10 mouse cellular contexts compared by ENCODE assay signal in the genomic region with DNA sequence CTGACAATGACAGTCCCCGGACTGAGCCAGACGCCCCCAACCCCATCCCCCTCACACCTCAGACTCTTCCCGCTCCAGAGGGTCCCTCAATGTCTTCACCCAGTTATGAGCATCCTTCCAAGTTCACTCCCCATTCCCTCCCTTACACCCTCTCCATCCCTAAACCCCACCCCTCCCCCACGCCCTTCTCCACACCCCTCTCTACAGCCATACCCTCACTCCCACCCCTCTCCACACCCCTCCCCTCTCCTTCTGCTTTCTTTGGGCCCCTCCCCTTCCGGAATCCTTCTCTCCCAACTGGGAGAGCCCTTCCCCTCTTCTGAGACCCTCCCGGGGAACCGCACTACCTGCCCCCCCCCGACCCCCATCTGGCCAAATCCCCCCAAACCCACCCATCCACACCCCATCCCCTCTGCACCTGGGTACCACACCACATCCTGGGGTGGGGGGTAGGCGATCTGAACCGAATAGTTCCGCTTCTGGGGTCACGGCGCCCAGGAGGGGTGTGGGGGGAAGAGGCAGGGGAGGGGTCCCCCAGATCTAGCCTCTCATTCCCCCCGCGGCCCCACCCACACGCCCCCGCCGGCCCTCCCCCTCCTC. TPM values are rescaled to one million over a fixed set of nuclear protein-coding genes. Genes with fewer than 3 reads are reported as not detected.
DNase-seq lines count a peak whose midpoint lies in the region; ATAC-seq lines count a peak whose summit lies in the region.
"Had no signal": no experiment of that assay in that cellular context is flagged by ENCODE, and none has a peak within 500 bp of the region (broad histone marks: within the 10 kb centered on the region; RNA-seq: fewer than 3 reads in every experiment).

No protein-coding gene starts in this region.

- peaks cover 25% of the 10 kb centered on the region for H3K27me3 ChIP-seq in embryonic facial prominence, embryonic 11.5 days (ENCODE audit: control insufficient read depth, insufficient read depth, low read length)
- peaks cover 41% of the 10 kb centered on the region for H3K27me3 ChIP-seq in hindbrain, embryonic 13.5 days
- no peaks in the 10 kb centered on the region for H3K27me3 ChIP-seq in midbrain, embryonic 16.5 days (ENCODE audit: control insufficient read depth, insufficient read depth, low read depth, low read length)

- no peak overlapping the region for H3K27ac ChIP-seq in embryonic facial prominence, embryonic 11.5 days (replicated peaks; ENCODE audit: low read depth, low read length)
- peak overlapping the region; percentile 94 for H3K27ac ChIP-seq in hindbrain, embryonic 13.5 days
- peak overlapping the region; percentile 97 for H3K27ac ChIP-seq in midbrain, embryonic 16.5 days (ENCODE audit: low read length)

- no peaks in the 10 kb centered on the region; the same call in 1 of the 2 replicates for H3K4me1 ChIP-seq in embryonic facial prominence, embryonic 11.5 days (ENCODE audit: control insufficient read depth, insufficient read depth, low read length)
- peaks cover 51% of the 10 kb centered on the region for H3K4me1 ChIP-seq in hindbrain, embryonic 13.5 days (replicated peaks)
- H3K4me1 ChIP-seq in midbrain, embryonic 16.5 days (ENCODE audit: control insufficient read depth, insufficient read depth, low read length) = peaks cover 39% of the 10 kb centered on the region

- H3K9me3 ChIP-seq in embryonic facial prominence, embryonic 11.5 days (replicated peaks; ENCODE audit: control insufficient read depth, low read length) = no peaks in the 10 kb centered on the region
- H3K9me3 ChIP-seq in hindbrain, embryonic 13.5 days = no peaks in the 10 kb centered on the region
- no peaks in the 10 kb centered on the region for H3K9me3 ChIP-seq in midbrain, embryonic 16.5 days (replicated peaks; ENCODE audit: control insufficient read depth, low read length, poor library complexity, severe bottlenecking)
- H3K9me3 ChIP-seq: G1E had no signal

- ATAC-seq in activated CD4-positive, CD25-positive, alpha-beta regulatory T cell, adult 4 months = peak; percentile 12
- ATAC-seq in embryonic facial prominence, embryonic 11.5 days (replicated peaks; ENCODE audit: insufficient number of reproducible peaks, low FRiP score, low TSS enrichment, low read depth) = no peak; the same call in 1 of the 2 replicates
- peak; percentile 44 for ATAC-seq in hindbrain, embryonic 13.5 days (ENCODE audit: low FRiP score)
- peak; percentile 47 for ATAC-seq in midbrain, embryonic 16.5 days

- no peak overlapping the region for H3K9ac ChIP-seq in embryonic facial prominence, embryonic 11.5 days (replicated peaks; ENCODE audit: low read length)
- H3K9ac ChIP-seq in hindbrain, embryonic 13.5 days = peak overlapping the region; percentile 79
- H3K9ac ChIP-seq in midbrain, embryonic 16.5 days (ENCODE audit: low read depth, low read length) = peak overlapping the region; percentile 74

- H3K4me3 ChIP-seq in embryonic facial prominence, embryonic 11.5 days (ENCODE audit: low read depth, low read length) = 0 out of 2 replicates have a peak overlapping the region, but pooled peaks have one; percentile 14
- H3K4me3 ChIP-seq in hindbrain, embryonic 13.5 days = peak overlapping the region; percentile 45
- H3K4me3 ChIP-seq in midbrain, embryonic 16.5 days (ENCODE audit: low read depth, low read length) = peak overlapping the region; percentile 47

- no peak for DNase-seq in embryonic facial prominence, embryonic 11.5 days (ENCODE audit: low spot score)
- DNase-seq in urinary bladder, postnatal 10 days (ENCODE audit: low spot score) = no peak
- no peak for DNase-seq in frontal cortex, postnatal 25 days (ENCODE audit: low spot score in 2 of 2)
- no peak for DNase-seq in layer of hippocampus, postnatal 10 days (ENCODE audit: low spot score in 2 of 2)
- DNase-seq: kidney, adult 9 months; spleen, adult 18-20 months had no signal

- H3K36me3 ChIP-seq in embryonic facial prominence, embryonic 11.5 days (replicated peaks; ENCODE audit: control insufficient read depth, insufficient read depth, low read depth, low read length) = no peaks in the 10 kb centered on the region
- peaks cover 43% of the 10 kb centered on the region for H3K36me3 ChIP-seq in hindbrain, embryonic 13.5 days
- peaks cover 20% of the 10 kb centered on the region for H3K36me3 ChIP-seq in midbrain, embryonic 16.5 days (ENCODE audit: control insufficient read depth, insufficient read depth, low read length)
- H3K36me3 ChIP-seq: G1E had no signal

- peak overlapping the region; percentile 45; the same call in 1 of the 2 replicates for H3K4me2 ChIP-seq in embryonic facial prominence, embryonic 11.5 days (ENCODE audit: low read depth, low read length)
- H3K4me2 ChIP-seq in hindbrain, embryonic 13.5 days = peak overlapping the region; percentile 74
- peak overlapping the region; percentile 86 for H3K4me2 ChIP-seq in midbrain, embryonic 16.5 days (ENCODE audit: low read length)

- 7% methylated on average over 14 of the region's 18 CpGs for WGBS in embryonic facial prominence, embryonic 11.5 days
- 1% methylated on average over 17 of the region's 18 CpGs for WGBS in hindbrain, embryonic 13.5 days
- WGBS in midbrain, embryonic 16.5 days = 3% methylated on average over 9 of the region's 18 CpGs

RNA-seq across cellular contexts. Expression of gene Celf5, which starts 10.0 kb away (rescaled TPM):
- polyA plus RNA-seq in activated CD4-positive, CD25-positive, alpha-beta regulatory T cell, adult 4 months (2017; shearing (Covaris generic)) = 1 to 10 TPM in 1 of 2 experiments, under 1 TPM in 1; 0.44 to 1.5 TPM
- polyA plus RNA-seq in embryonic facial prominence, embryonic 11.5 days (2014; fragmentation: Nextera tagmentation; extraction: Ambion mirVana) = 2.5 and 2.7 TPM in 2 replicates
- 61.3 and 69.0 TPM in 2 replicates for polyA plus RNA-seq in hindbrain, embryonic 13.5 days (2015; fragmentation: Nextera tagmentation; extraction: Ambion mirVana)
- 88.3 and 103 TPM in 2 replicates for polyA plus RNA-seq in midbrain, embryonic 16.5 days (2015; fragmentation: Nextera tagmentation; extraction: Ambion mirVana)
- 100 to 1,000 TPM; 259 to 261 TPM for total RNA-seq in layer of hippocampus, postnatal 10 days (2021)

RNA-seq across cellular contexts. Expression of gene Nfic, which starts 17.1 kb away (rescaled TPM):
- polyA plus RNA-seq in activated CD4-positive, CD25-positive, alpha-beta regulatory T cell, adult 4 months (2017; shearing (Covaris generic)) = 10 to 100 TPM; 15.2 to 16.0 TPM
- polyA plus RNA-seq in embryonic facial prominence, embryonic 11.5 days (2014; fragmentation: Nextera tagmentation; extraction: Ambion mirVana) = 13.1 and 16.1 TPM in 2 replicates
- 21.3 and 22.4 TPM in 2 replicates for polyA plus RNA-seq in hindbrain, embryonic 13.5 days (2015; fragmentation: Nextera tagmentation; extraction: Ambion mirVana)
- polyA plus RNA-seq in midbrain, embryonic 16.5 days (2015; fragmentation: Nextera tagmentation; extraction: Ambion mirVana) = 15.4 and 17.2 TPM in 2 replicates
- total RNA-seq in layer of hippocampus, postnatal 10 days (2021) = 10 to 100 TPM; 51.2 to 55.8 TPM

RNA-seq across cellular contexts. Expression of gene Ncln, which starts 23.7 kb away (rescaled TPM):
- polyA plus RNA-seq in activated CD4-positive, CD25-positive, alpha-beta regulatory T cell, adult 4 months (2017; shearing (Covaris generic)) = 10 to 100 TPM; 33.4 to 41.8 TPM
- polyA plus RNA-seq in embryonic facial prominence, embryonic 11.5 days (2014; fragmentation: Nextera tagmentation; extraction: Ambion mirVana) = 31.9 and 44.2 TPM in 2 replicates
- 56.0 and 62.1 TPM in 2 replicates for polyA plus RNA-seq in hindbrain, embryonic 13.5 days (2015; fragmentation: Nextera tagmentation; extraction: Ambion mirVana)
- 61.1 and 61.3 TPM in 2 replicates for polyA plus RNA-seq in midbrain, embryonic 16.5 days (2015; fragmentation: Nextera tagmentation; extraction: Ambion mirVana)
- 100 to 1,000 TPM in 1 of 2 experiments, 10 to 100 TPM in 1; 89.3 to 116 TPM for total RNA-seq in layer of hippocampus, postnatal 10 days (2021)

RNA-seq across cellular contexts. Expression of gene S1pr4, which starts 27.4 kb away (rescaled TPM):
- polyA plus RNA-seq in activated CD4-positive, CD25-positive, alpha-beta regulatory T cell, adult 4 months (2017; shearing (Covaris generic)) = 10 to 100 TPM; 70.0 to 70.7 TPM
- polyA plus RNA-seq in embryonic facial prominence, embryonic 11.5 days (2014; fragmentation: Nextera tagmentation; extraction: Ambion mirVana) = 0.20 and 0.31 TPM in 2 replicates
- polyA plus RNA-seq in hindbrain, embryonic 13.5 days (2015; fragmentation: Nextera tagmentation; extraction: Ambion mirVana) = 0.93 and 0.95 TPM in 2 replicates
- 0.44 and 0.58 TPM in 2 replicates for polyA plus RNA-seq in midbrain, embryonic 16.5 days (2015; fragmentation: Nextera tagmentation; extraction: Ambion mirVana)
- total RNA-seq in layer of hippocampus, postnatal 10 days (2021) = under 1 TPM in 1 of 2 experiments, not detected in 1; 0.30 TPM

RNA-seq across cellular contexts. Expression of gene Gna15, which starts 51.5 kb away (rescaled TPM):
- polyA plus RNA-seq in activated CD4-positive, CD25-positive, alpha-beta regulatory T cell, adult 4 months (2017; shearing (Covaris generic)) = 10 to 100 TPM; 55.2 to 62.0 TPM
- polyA plus RNA-seq in embryonic facial prominence, embryonic 11.5 days (2014; fragmentation: Nextera tagmentation; extraction: Ambion mirVana) = 0.77 and 0.92 TPM in 2 replicates
- polyA plus RNA-seq in hindbrain, embryonic 13.5 days (2015; fragmentation: Nextera tagmentation; extraction: Ambion mirVana) = 1.2 and 1.7 TPM in 2 replicates
- 0.80 and 0.87 TPM in 2 replicates for polyA plus RNA-seq in midbrain, embryonic 16.5 days (2015; fragmentation: Nextera tagmentation; extraction: Ambion mirVana)
- 1 to 10 TPM; 1.9 to 3.2 TPM for total RNA-seq in layer of hippocampus, postnatal 10 days (2021)

Comparison
In these comparisons a context has a peak if more than half of its experiments do, and no peak if none do; other contexts are left out.
1. RNA of gene Celf5, which starts 10.0 kb away (polyA plus RNA-seq): 88.3 to 103 TPM in midbrain, embryonic 16.5 days and 61.3 to 69.0 TPM in hindbrain, embryonic 13.5 days; 2.5 to 2.7 TPM in embryonic facial prominence, embryonic 11.5 days and 0.44 to 1.5 TPM in activated CD4-positive, CD25-positive, alpha-beta regulatory T cell, adult 4 months; every median in the first group is over 10 times any median in the second.
2. Peak in every context shown above with its lines, with median percentiles within 50 percentile points of each other: H3K4me2 ChIP-seq and H3K4me3 ChIP-seq.